Mouse (Mus musculus) G1E (cell line): ENCODE data around the gene Ikzf2.

Experiments
- CTCF ChIP-seq: IDR thresholded peaks from 2 replicates; pipeline ENCODE4 v1.5.1; 2012; ENCODE audit warnings: low read depth, low read length, inconsistent platforms, mixed read lengths
- GATA1 ChIP-seq: IDR thresholded peaks from 2 replicates; pipeline ENCODE4 v1.6.1; 2012; ENCODE audit warnings: borderline replicate concordance, low read length, inconsistent platforms, mixed read lengths
- TAL1 ChIP-seq: conservative IDR thresholded peaks from 2 replicates; pipeline ENCODE4 v1.6.1; 2012; ENCODE audit warnings: low read depth, low read length, inconsistent platforms, mixed read lengths

GRCm38 (mm10) chr1:69528696-69529095 lies 158.3 kb downstream of the Ikzf2 start:
- TF ChIP-seq CTCF (no peak), GATA1 (no peak), TAL1 (no peak)
